Mouse (Mus musculus) forebrain, embryonic 14.5 days (tissue): ENCODE measurements around the gene Olfr1347. TPM values are rescaled to one million over a fixed set of nuclear protein-coding genes. Genes with fewer than 3 reads are reported as not detected.

Experiments used
- ATAC-seq: fragments of 200-750 bp; cut with Nextera tagmentation; 2 replicates; pipeline ENCODE4 v1.8.0; 2017; ENCODE audit warnings: mild to moderate bottlenecking, moderate library complexity
- DNase-seq: peaks from one replicate; pipeline ENCODE4 v3.0.0-alpha.2; 2015; ENCODE audit warnings: low spot score
- H3K27ac ChIP-seq: fragments of 300-500 bp; sonication (generic); 2 replicates; pipeline ENCODE4 v1.5.1; 2014; ENCODE audit warnings: low read depth, mild to moderate bottlenecking, control low read depth, low read length, moderate library complexity
- H3K27me3 ChIP-seq: fragments of 300-500 bp; sonication (generic); replicated peaks from 2 replicates; pipeline ENCODE4 v1.6.1; 2014; ENCODE audit warnings: low read length, control low read depth, mixed read lengths; ENCODE audit not compliant: control insufficient read depth, insufficient read depth
- H3K36me3 ChIP-seq: fragments of 300-500 bp; sonication (generic); 2 replicates; pipeline ENCODE4 v1.6.1; 2014; ENCODE audit warnings: low read length, control low read depth; ENCODE audit not compliant: control insufficient read depth, insufficient read depth
- H3K4me1 ChIP-seq: fragments of 300-500 bp; sonication (generic); 2 replicates; pipeline ENCODE4 v1.6.1; 2014; ENCODE audit warnings: antibody characterized with exemption, low read length, control low read depth; ENCODE audit not compliant: control insufficient read depth, insufficient read depth
- H3K4me2 ChIP-seq: fragments of 300-500 bp; sonication (generic); 2 replicates; pipeline ENCODE4 v1.6.1; 2014; ENCODE audit warnings: mild to moderate bottlenecking, control low read depth, low read length
- H3K4me3 ChIP-seq: fragments of 300-500 bp; sonication (generic); 2 replicates; pipeline ENCODE4 v1.5.1; 2014; ENCODE audit warnings: low read depth, low read length, control low read depth
- H3K9ac ChIP-seq: fragments of 300-500 bp; sonication (generic); 2 replicates; pipeline ENCODE4 v1.6.1; 2014; ENCODE audit warnings: mild to moderate bottlenecking, low read length, control low read depth, moderate library complexity
- H3K9me3 ChIP-seq: fragments of 300-500 bp; sonication (generic); replicated peaks from 2 replicates; pipeline ENCODE4 v1.6.1; 2016; ENCODE audit warnings: low read length, control low read depth, mixed read lengths; ENCODE audit not compliant: control insufficient read depth
- WGBS: fragments of 180-500 bp; shearing (Covaris S2); extraction: QIAGEN DNeasy Blood & Tissue Kit; methylation state at CpG from one replicate; pipeline ENCODE4 v1.1.7; 2014; 5-methylcytosine and 5-hydroxymethylcytosine counted together
- polyA plus RNA-seq: library from polyadenylated mRNA; unstranded; fragments of >200 nt; fragmentation: Nextera tagmentation; extraction: Ambion mirVana; gene quantifications from 2 replicates; pipeline ENCODE4 v1.2.1, GENCODE M21; 2014

Gene Olfr1347
- polyA plus RNA-seq, 1 experiment from 2014 or later, result not detected

- Histone ChIP-seq H3K27ac (no peak overlapping the region), H3K9ac (no peak overlapping the region), H3K9me3 (no peaks in the 10 kb centered on the region), H3K4me2 (no peak overlapping the region), H3K4me3 (no peak overlapping the region), H3K36me3 (no peaks in the 10 kb centered on the region), H3K27me3 (no peaks in the 10 kb centered on the region), H3K4me1 (no peaks in the 10 kb centered on the region)
- WGBS, result 42% methylated on average over 3 of the region's 3 CpGs
- DNase-seq, result no peak
- ATAC-seq, result no peak
Observed at GRCm38 (mm10) chr7:6456399-6456798, 43.2 kb downstream of the Olfr1347 start.

GRCm38 (mm10) chr7:6455868-6456267 is 43.7 kb downstream of the Olfr1347 start, which contains the start of gene Olfr1336:
Olfr1336 (plus strand) TSS chr7:6456168.
- H3K36me3 ChIP-seq, result no peaks in the 10 kb centered on the region
- ATAC-seq (no peak), DNase-seq (no peak)
- H3K4me2 ChIP-seq, result no peak within 1 kb of the TSS
- H3K4me3 ChIP-seq, result no peak within 1 kb of the TSS
- no peak within 1 kb of the TSS for H3K9ac ChIP-seq
- no peak within 1 kb of the TSS for H3K27ac ChIP-seq
- H3K4me1 ChIP-seq, result no peaks in the 10 kb centered on the region
- no peaks in the 10 kb centered on the region for H3K9me3 ChIP-seq
- H3K27me3 ChIP-seq, result no peaks in the 10 kb centered on the region

GRCm38 (mm10) chr7:6447771-6448170 is 51.8 kb downstream of the Olfr1347 start:
- Histone ChIP-seq H3K36me3 (no peaks in the 10 kb centered on the region), H3K9ac (no peak overlapping the region), H3K9me3 (no peaks in the 10 kb centered on the region), H3K4me3 (no peak overlapping the region), H3K27ac (no peak overlapping the region), H3K4me1 (no peaks in the 10 kb centered on the region), H3K27me3 (no peaks in the 10 kb centered on the region), H3K4me2 (no peak overlapping the region)
- ATAC-seq, result no peak
- no peak for DNase-seq
- WGBS, result 94% methylated on average over 5 of the region's 5 CpGs

- no peak overlapping the region for H3K4me3 ChIP-seq
- H3K4me1 ChIP-seq, result no peaks in the 10 kb centered on the region
- no peak overlapping the region for H3K27ac ChIP-seq
- DNase-seq (no peak), ATAC-seq (no peak)
- no peak overlapping the region for H3K4me2 ChIP-seq
- no peaks in the 10 kb centered on the region for H3K9me3 ChIP-seq
- no peak overlapping the region for H3K9ac ChIP-seq
- no peaks in the 10 kb centered on the region for H3K36me3 ChIP-seq
- H3K27me3 ChIP-seq, result no peaks in the 10 kb centered on the region
- WGBS, result 74% methylated on average over 2 of the region's 2 CpGs
Observed at GRCm38 (mm10) chr7:6441173-6441572, 58.4 kb downstream of the Olfr1347 start.

GRCm38 (mm10) chr7:6438388-6438787 is 61.2 kb downstream of the Olfr1347 start, which contains the start of gene Olfr1344:
Olfr1344 (plus strand) TSS chr7:6438688.
- H3K9ac ChIP-seq, result no peak within 1 kb of the TSS
- H3K36me3 ChIP-seq, result no peaks in the 10 kb centered on the region
- ATAC-seq, result no peak
- no peak for DNase-seq
- no peaks in the 10 kb centered on the region for H3K27me3 ChIP-seq
- H3K4me3 ChIP-seq, result no peak within 1 kb of the TSS
- no peak within 1 kb of the TSS for H3K4me2 ChIP-seq
- 84% methylated on average over 3 of the region's 3 CpGs for WGBS
- H3K4me1 ChIP-seq, result peaks cover 6% of the 10 kb centered on the region
- no peak within 1 kb of the TSS for H3K27ac ChIP-seq
- no peaks in the 10 kb centered on the region for H3K9me3 ChIP-seq

Other genes with a start within 250 kb of the Olfr1347 start
- gene Epp13, start 247.0 kb downstream of the Olfr1347 start, polyA plus RNA-seq, result not detected in 2 replicates
- gene Zfp667, start 213.2 kb downstream of the Olfr1347 start, polyA plus RNA-seq, result 11.7 and 13.5 TPM in 2 replicates
- gene Zfp583, start 168.5 kb downstream of the Olfr1347 start, polyA plus RNA-seq, result 7.7 and 12.2 TPM in 2 replicates
- gene Gm3854, start 156.0 kb downstream of the Olfr1347 start, polyA plus RNA-seq, result 1.7 and 2.7 TPM in 2 replicates
- 4.5 and 5.9 TPM in 2 replicates for gene Zfp78, start 136.5 kb downstream of the Olfr1347 start, polyA plus RNA-seq
- gene Zfp28, start 116.5 kb downstream of the Olfr1347 start, polyA plus RNA-seq, result 15.8 and 18.4 TPM in 2 replicates
- 3.0 and 3.5 TPM in 2 replicates for gene Smim17, start 101.0 kb downstream of the Olfr1347 start, polyA plus RNA-seq
- gene Gm20715, start 89.5 kb downstream of the Olfr1347 start, polyA plus RNA-seq, result not detected in 2 replicates
- 0.14 TPM in 1 of 2 replicates, not detected in the other for gene Olfr1344, start 61.1 kb downstream of the Olfr1347 start, polyA plus RNA-seq
- not detected in 2 replicates for gene Olfr1336, start 43.6 kb downstream of the Olfr1347 start, polyA plus RNA-seq
- not detected in 2 replicates for gene Olfr1346, start 32.7 kb downstream of the Olfr1347 start, polyA plus RNA-seq
- gene Olfr5, start 12.8 kb downstream of the Olfr1347 start, polyA plus RNA-seq, result not detected in 2 replicates
- gene Olfr1348, start 9.0 kb upstream of the Olfr1347 start, polyA plus RNA-seq, result not detected in 2 replicates
- gene Olfr1349, start 23.2 kb upstream of the Olfr1347 start, polyA plus RNA-seq, result not detected in 2 replicates
- not detected in 2 replicates for gene Olfr1350, start 65.1 kb upstream of the Olfr1347 start, polyA plus RNA-seq
- gene Zim1, start 196.7 kb upstream of the Olfr1347 start, polyA plus RNA-seq, result 4.3 and 6.5 TPM in 2 replicates
- 51.1 and 72.9 TPM in 2 replicates for gene Peg3, start 230.7 kb upstream of the Olfr1347 start, polyA plus RNA-seq
- 15.5 and 21.9 TPM in 2 replicates for gene Usp29, start 230.8 kb upstream of the Olfr1347 start, polyA plus RNA-seq